Mouse (Mus musculus) forebrain, embryonic 10.5 days (tissue): ENCODE data around the gene 5830411N06Rik. TPM values are rescaled to one million over a fixed set of nuclear protein-coding genes. Genes with fewer than 3 reads are reported as not detected.

Experiments used
- DNase-seq: peaks from one replicate; pipeline ENCODE4 v3.0.0-alpha.2; 2017; ENCODE audit warnings: low spot score; ENCODE audit errors: extremely low spot score
- H3K27ac ChIP-seq: fragments of 300-500 bp; sonication (generic); 2 replicates; pipeline ENCODE4 v1.5.1; 2016; ENCODE audit warnings: mild to moderate bottlenecking
- H3K27me3 ChIP-seq: fragments of 300-500 bp; sonication (generic); 2 replicates; pipeline ENCODE4 v1.6.1; 2016; ENCODE audit warnings: mild to moderate bottlenecking; ENCODE audit not compliant: poor library complexity, severe bottlenecking
- H3K36me3 ChIP-seq: fragments of 300-500 bp; sonication (generic); replicated peaks from 2 replicates; pipeline ENCODE4 v1.6.1; 2016; ENCODE audit warnings: mild to moderate bottlenecking, moderate library complexity
- H3K4me1 ChIP-seq: fragments of 300-500 bp; sonication (generic); 2 replicates; pipeline ENCODE4 v1.6.1; 2016
- H3K4me3 ChIP-seq: fragments of 300-500 bp; sonication (generic); 2 replicates; pipeline ENCODE4 v1.5.1; 2016; ENCODE audit warnings: mild to moderate bottlenecking, moderate library complexity
- H3K9me3 ChIP-seq: fragments of 300-500 bp; sonication (generic); 2 replicates; pipeline ENCODE4 v1.6.1; 2016; ENCODE audit warnings: mild to moderate bottlenecking, moderate library complexity
- WGBS: fragments of 180-500 bp; shearing (Covaris S2); methylation state at CpG from one replicate; pipeline ENCODE4 v1.1.7; 2016; 5-methylcytosine and 5-hydroxymethylcytosine counted together
- polyA plus RNA-seq: library from polyadenylated mRNA; unstranded; fragments of >200 nt; fragmentation: Nextera tagmentation; extraction: Ambion mirVana; gene quantifications from 2 replicates; pipeline ENCODE4 v1.2.1, GENCODE M21; 2016

5830411N06Rik gene
- polyA plus RNA-seq, 1 experiment from 2014 or later, result not detected

DNA sequence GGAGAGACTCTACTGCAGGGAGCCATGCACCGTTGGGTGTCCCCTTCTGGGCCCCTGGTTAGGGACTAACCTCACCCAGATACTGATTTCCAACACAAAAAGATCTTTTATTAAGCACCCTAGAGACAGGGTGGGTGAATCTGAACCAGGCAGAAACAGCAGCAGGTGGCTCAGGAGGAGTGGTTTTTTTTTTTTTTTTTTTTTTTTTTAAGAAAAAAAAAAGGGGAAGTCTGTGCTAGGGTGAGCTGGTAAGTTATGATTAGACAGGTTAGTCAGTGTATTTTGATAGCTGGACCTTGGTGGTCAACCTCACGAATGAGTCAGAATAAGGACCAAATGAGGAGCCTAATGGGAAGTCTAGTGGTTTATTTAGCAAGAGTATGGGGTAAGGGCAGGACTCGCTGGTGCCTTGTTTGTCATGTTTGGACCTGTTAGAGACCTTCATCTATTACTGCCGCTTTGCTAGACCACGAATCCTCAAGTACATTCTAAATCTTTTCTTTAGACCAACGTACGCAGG, 6.8 kb downstream of the 5830411N06Rik start:
- DNase-seq, result no peak
- Histone ChIP-seq H3K4me1 (no peaks in the 10 kb centered on the region), H3K4me3 (no peak overlapping the region), H3K27me3 (no peaks in the 10 kb centered on the region), H3K36me3 (no peaks in the 10 kb centered on the region), H3K27ac (no peak overlapping the region), H3K9me3 (no peaks in the 10 kb centered on the region)
- 84% methylated on average over 7 of the region's 7 CpGs for WGBS

DNA sequence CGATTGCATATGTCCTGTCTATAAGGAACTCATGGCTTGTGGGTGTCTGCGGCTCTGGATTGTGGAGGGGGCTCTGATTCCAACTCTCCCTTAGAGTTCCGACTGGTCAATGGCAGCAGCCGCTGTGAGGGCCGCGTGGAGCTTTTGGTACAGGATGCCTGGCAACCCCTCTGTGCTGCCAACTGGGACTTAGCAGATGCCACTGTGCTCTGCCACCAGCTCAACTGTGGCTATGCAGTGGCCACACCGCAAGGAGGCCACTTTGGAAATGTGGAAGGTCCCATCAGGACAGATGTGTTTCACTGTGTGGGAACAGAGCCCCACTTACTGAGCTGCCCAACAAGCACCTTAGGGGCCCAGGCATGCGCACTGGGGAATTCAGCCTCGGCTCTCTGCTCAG, 48.7 kb downstream of the 5830411N06Rik start:
- H3K9me3 ChIP-seq, result no peaks in the 10 kb centered on the region
- H3K27ac ChIP-seq, result no peak overlapping the region
- 92% methylated on average over 9 of the region's 9 CpGs for WGBS
- no peaks in the 10 kb centered on the region for H3K4me1 ChIP-seq
- H3K36me3 ChIP-seq, result no peaks in the 10 kb centered on the region
- no peaks in the 10 kb centered on the region for H3K27me3 ChIP-seq
- no peak overlapping the region for H3K4me3 ChIP-seq
- DNase-seq, result no peak

DNA sequence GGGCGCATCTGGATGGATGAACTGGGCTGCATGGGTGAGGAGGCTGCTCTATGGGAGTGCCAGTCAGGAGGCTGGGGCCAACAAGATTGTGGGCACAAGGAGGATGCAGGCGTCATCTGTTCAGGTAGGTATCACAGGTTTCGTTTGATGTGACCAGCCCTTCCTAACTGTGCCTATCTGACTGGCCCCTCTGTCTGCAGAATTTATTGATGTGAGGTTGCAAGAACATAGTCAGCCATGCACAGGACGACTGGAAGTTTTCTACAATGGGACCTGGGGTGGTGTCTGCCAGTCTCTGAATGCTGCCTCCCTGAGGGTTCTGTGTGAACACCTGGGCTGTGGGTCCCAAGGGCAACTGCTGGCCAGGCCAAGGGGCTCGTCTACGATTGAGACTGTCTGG, 49.8 kb downstream of the 5830411N06Rik start:
- H3K4me3 ChIP-seq, result no peak overlapping the region
- no peak overlapping the region for H3K27ac ChIP-seq
- H3K36me3 ChIP-seq, result no peaks in the 10 kb centered on the region
- DNase-seq, result no peak
- H3K4me1 ChIP-seq, result no peaks in the 10 kb centered on the region
- H3K27me3 ChIP-seq, result no peaks in the 10 kb centered on the region
- no peaks in the 10 kb centered on the region for H3K9me3 ChIP-seq
- WGBS, result 81% methylated on average over 6 of the region's 6 CpGs

DNA sequence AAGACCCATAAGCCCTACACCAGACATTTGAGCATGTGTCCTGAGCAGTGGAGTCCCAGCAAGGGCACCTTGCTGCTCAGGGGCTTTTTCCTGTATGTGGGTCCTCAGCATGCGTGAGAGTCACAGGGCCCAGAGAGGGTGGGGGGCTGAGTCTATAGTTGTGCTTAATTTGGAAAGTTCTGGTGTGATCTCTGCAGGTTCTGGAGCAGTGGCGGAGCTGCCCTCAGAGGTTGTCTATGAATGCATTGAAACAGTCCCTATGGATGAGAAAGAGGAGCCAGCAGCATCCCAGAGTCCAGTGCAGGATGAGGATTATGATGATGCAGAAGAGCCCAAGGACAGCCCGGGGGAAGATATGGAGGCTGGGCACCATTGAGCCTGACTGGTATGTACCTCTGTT, 52.3 kb downstream of the 5830411N06Rik start:
- Histone ChIP-seq H3K27ac (no peak overlapping the region), H3K36me3 (no peaks in the 10 kb centered on the region), H3K27me3 (no peaks in the 10 kb centered on the region), H3K9me3 (no peaks in the 10 kb centered on the region), H3K4me1 (no peaks in the 10 kb centered on the region), H3K4me3 (no peak overlapping the region)
- WGBS, result 85% methylated on average over 3 of the region's 3 CpGs
- no peak for DNase-seq

DNA sequence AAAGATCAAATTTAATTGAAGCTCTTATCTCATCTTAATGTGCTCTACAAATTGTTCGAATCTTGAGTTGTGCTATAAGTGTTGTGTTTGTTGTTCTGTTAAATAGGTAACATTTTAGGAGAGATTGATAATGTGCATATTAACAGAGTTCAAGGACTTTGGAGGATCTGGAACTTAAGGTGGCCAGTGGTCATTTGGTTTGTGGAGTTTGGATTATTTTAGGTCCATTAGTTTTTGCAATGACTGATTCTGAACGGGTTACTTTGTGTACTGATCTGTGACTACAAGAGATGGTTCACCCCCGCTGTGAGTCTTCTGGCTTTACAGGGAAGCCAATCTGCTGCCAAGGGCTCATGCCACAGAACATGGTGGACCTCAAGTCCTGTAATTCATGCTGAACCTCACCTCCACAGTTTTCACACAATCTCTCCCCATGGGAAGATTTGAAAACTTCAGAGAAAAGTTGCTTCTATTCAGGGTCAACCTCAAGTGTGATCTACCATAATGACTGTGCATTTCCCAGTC, 72.8 kb downstream of the 5830411N06Rik start:
- WGBS, result 89% methylated on average over 3 of the region's 3 CpGs
- H3K9me3 ChIP-seq, result no peaks in the 10 kb centered on the region

DNA sequence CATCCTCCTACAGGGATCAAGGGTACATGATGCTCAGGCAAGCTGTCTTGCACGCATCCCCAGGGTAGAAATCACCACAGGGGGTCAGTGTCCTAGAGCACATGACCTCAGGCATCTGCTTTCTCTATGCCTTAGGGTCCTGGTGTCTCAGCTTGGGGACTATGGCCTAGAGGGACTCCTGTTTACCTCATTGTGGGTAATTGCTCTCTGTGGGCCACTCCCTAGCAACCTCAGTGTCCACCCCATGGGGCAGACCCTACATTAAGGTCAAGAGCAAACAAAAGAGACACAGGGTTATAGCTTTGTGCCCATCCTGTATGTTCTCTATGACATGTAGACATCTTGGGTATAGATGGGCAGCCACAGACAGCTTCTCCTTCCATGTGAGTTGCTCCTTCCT, 73.5 kb downstream of the 5830411N06Rik start, which contains the start of gene Olfr525:
TSS of gene Olfr525 (plus strand) at position 301 of the 400 bp plus-strand sequence.
- H3K9me3 ChIP-seq, result no peaks in the 10 kb centered on the region
- H3K36me3 ChIP-seq, result no peaks in the 10 kb centered on the region
- no peak within 1 kb of the TSS for H3K4me3 ChIP-seq
- no peaks in the 10 kb centered on the region for H3K4me1 ChIP-seq
- no peaks in the 10 kb centered on the region for H3K27me3 ChIP-seq
- no peak within 1 kb of the TSS for H3K27ac ChIP-seq
- 46% methylated on average over 1 of the region's 1 CpGs for WGBS
- DNase-seq, result no peak

More for the DNA sequence above, 72.8 kb downstream of the 5830411N06Rik start:
- no peak for DNase-seq
- Histone ChIP-seq H3K27ac (no peak overlapping the region), H3K27me3 (no peaks in the 10 kb centered on the region), H3K4me3 (no peak overlapping the region), H3K36me3 (no peaks in the 10 kb centered on the region), H3K4me1 (no peaks in the 10 kb centered on the region)

DNA sequence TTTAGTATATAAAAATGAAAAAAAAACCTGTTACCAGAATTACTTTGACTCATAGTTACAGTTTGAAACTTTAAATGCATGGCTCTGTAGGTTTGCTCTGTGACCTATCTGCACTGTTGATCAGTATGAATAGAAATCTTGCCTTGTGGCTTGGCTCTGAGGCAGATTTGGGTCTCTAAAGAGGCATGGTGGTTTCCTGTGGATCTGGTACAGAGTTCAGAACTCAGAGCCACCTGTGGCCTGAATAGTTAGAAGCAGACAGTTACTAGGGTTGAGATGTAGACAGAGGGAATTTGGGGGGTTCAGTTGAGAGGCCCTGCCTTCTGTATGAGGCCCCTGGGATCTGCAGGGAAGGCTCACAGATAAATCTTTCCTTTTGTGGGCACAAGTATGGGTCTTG, 74.1 kb downstream of the 5830411N06Rik start:
- Histone ChIP-seq H3K27ac (no peak overlapping the region), H3K4me3 (no peak overlapping the region), H3K4me1 (no peaks in the 10 kb centered on the region), H3K27me3 (no peaks in the 10 kb centered on the region), H3K36me3 (no peaks in the 10 kb centered on the region), H3K9me3 (no peaks in the 10 kb centered on the region)
- no peak for DNase-seq

DNA sequence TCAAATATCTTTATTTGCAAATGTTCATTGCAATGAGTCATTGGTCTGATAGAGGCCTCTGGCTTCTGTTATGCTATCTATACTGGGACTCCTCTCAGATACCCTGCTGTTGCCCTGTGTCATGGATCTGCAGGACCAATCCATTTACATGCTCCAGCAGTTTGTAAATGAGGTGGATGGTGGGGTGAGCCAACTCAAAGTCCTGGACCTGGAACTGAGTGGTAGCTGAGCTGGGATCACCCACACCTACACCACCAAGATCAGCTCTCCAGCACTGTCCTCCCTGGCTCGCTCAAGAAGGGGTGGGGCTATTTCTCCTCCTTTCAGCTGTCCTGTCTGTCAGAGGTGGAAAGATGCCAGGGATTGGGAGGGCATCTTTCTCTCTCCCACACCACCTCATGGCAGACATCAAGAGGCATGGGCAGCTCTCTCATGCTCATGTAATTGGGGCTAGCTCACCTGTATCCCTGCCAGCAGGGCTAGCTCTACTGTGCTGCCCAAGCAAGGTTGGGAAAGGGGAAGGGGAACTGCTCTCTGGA, 82.8 kb downstream of the 5830411N06Rik start:
- H3K9me3 ChIP-seq, result no peaks in the 10 kb centered on the region
- no peak for DNase-seq
- no peak overlapping the region for H3K4me3 ChIP-seq
- no peak overlapping the region for H3K27ac ChIP-seq
- no peaks in the 10 kb centered on the region for H3K36me3 ChIP-seq
- H3K27me3 ChIP-seq, result no peaks in the 10 kb centered on the region
- 57% methylated on average over 1 of the region's 1 CpGs for WGBS
- no peaks in the 10 kb centered on the region for H3K4me1 ChIP-seq

DNA sequence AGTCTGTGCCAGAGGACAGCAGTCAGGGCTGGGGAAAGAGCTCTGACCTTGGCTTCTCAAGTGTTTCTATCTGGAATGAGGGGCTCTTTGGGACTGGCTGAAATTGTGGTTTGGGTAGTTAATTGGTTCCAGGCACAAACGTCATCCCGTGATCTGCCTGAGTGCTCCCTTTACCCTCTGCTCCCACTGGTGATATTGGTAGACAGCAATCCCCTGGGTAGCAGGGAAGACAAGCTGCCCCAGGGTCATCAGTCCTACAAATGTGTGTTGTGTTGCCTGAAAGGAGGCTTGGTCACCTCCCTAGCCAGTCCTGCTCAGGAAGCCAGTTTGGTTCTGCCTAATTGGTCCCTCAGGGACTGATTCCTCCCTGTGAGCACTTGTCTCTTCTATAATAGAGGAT, 86.6 kb downstream of the 5830411N06Rik start, which contains the start of gene Olfr527:
TSS of gene Olfr527 (plus strand) at position 301 of the 400 bp plus-strand sequence.
- no peaks in the 10 kb centered on the region for H3K9me3 ChIP-seq
- H3K27ac ChIP-seq, result no peak within 1 kb of the TSS
- no peaks in the 10 kb centered on the region for H3K4me1 ChIP-seq
- no peaks in the 10 kb centered on the region for H3K27me3 ChIP-seq
- no peak for DNase-seq
- no peak within 1 kb of the TSS for H3K4me3 ChIP-seq
- H3K36me3 ChIP-seq, result no peaks in the 10 kb centered on the region
- 83% methylated on average over 2 of the region's 2 CpGs for WGBS

Other genes with a start within 250 kb of the 5830411N06Rik start
- gene Zfp511, start 210.9 kb upstream of the 5830411N06Rik start, polyA plus RNA-seq, result 39.2 and 41.7 TPM in 2 replicates
- 80.6 and 81.1 TPM in 2 replicates for gene Tubgcp2, start 210.6 kb upstream of the 5830411N06Rik start, polyA plus RNA-seq
- 0.31 and 0.69 TPM in 2 replicates for gene Msx3, start 198.2 kb upstream of the 5830411N06Rik start, polyA plus RNA-seq
- gene Caly, start 164.7 kb upstream of the 5830411N06Rik start, polyA plus RNA-seq, result 0.58 and 2.1 TPM in 2 replicates
- not detected in 2 replicates for gene Prap1, start 153.9 kb upstream of the 5830411N06Rik start, polyA plus RNA-seq
- gene Fuom, start 144.8 kb upstream of the 5830411N06Rik start, polyA plus RNA-seq, result 11.5 and 12.1 TPM in 2 replicates
- gene Paox, start 131.5 kb upstream of the 5830411N06Rik start, polyA plus RNA-seq, result 17.2 and 17.3 TPM in 2 replicates
- gene Echs1, start 130.8 kb upstream of the 5830411N06Rik start, polyA plus RNA-seq, result 151 TPM in 2 replicates
- gene Mtg1, start 109.7 kb upstream of the 5830411N06Rik start, polyA plus RNA-seq, result 33.9 and 35.0 TPM in 2 replicates
- 0.20 and 0.62 TPM in 2 replicates for gene Sprn, start 92.4 kb upstream of the 5830411N06Rik start, polyA plus RNA-seq
- gene Olfr522, start 82.5 kb upstream of the 5830411N06Rik start, polyA plus RNA-seq, result not detected in 2 replicates
- not detected in 2 replicates for gene Olfr523, start 74.1 kb upstream of the 5830411N06Rik start, polyA plus RNA-seq
- not detected in 2 replicates for gene Olfr524, start 41.3 kb upstream of the 5830411N06Rik start, polyA plus RNA-seq
- gene Cd163l1, start 29.0 kb upstream of the 5830411N06Rik start, polyA plus RNA-seq, result not detected in 2 replicates
- gene Olfr525, start 73.6 kb downstream of the 5830411N06Rik start, polyA plus RNA-seq, result not detected in 2 replicates
- gene Olfr527, start 86.7 kb downstream of the 5830411N06Rik start, polyA plus RNA-seq, result not detected in 2 replicates
- gene Olfr60, start 114.4 kb downstream of the 5830411N06Rik start, polyA plus RNA-seq, result not detected in 2 replicates
- not detected in 2 replicates for gene Olfr530, start 129.0 kb downstream of the 5830411N06Rik start, polyA plus RNA-seq
- gene Olfr531, start 155.6 kb downstream of the 5830411N06Rik start, polyA plus RNA-seq, result 0.05 TPM in 1 of 2 replicates, not detected in the other
- not detected in 2 replicates for gene Olfr532, start 174.4 kb downstream of the 5830411N06Rik start, polyA plus RNA-seq
- not detected in 2 replicates for gene Olfr533, start 216.1 kb downstream of the 5830411N06Rik start, polyA plus RNA-seq
- gene Olfr535, start 236.9 kb downstream of the 5830411N06Rik start, polyA plus RNA-seq, result not detected in 2 replicates